Mouse (Mus musculus): Measurements from ENCODE around the gene Defb36.

GRCm38 (mm10) chr2:152573484-152573883, 30.6 kb upstream of the Defb36 start:
- TF ChIP-seq POLR2A (IDR thresholded peaks at IDR 0.05; ENCODE audit: insufficient read depth, low read length) (no peak), CTCF (IDR thresholded peaks at IDR 0.05; ENCODE audit: low read depth, low read length) (no peak), EP300 (IDR thresholded peaks at IDR 0.05; ENCODE audit: insufficient read depth, low read depth, low read length) (no peak)

All from ES-Bruce4 (cell line).